Mouse (Mus musculus) G1E (cell line): ENCODE results near the gene Csnk2b. TPM values are rescaled to one million over a fixed set of nuclear protein-coding genes. Genes with fewer than 3 reads are reported as not detected.

ENCODE experiments used
- ATAC-seq: 2 replicates; pipeline ENCODE4 v1.8.0; 2016; ENCODE audit warnings: mild to moderate bottlenecking; ENCODE audit not compliant: insufficient number of reproducible peaks, poor library complexity, low FRiP score, severe bottlenecking; ENCODE audit errors: extremely low read depth
- DNase-seq: peaks from one replicate; pipeline ENCODE4 v3.0.0; 2012; ENCODE audit warnings: low spot score
- H3K27me3 ChIP-seq: 2 replicates; pipeline ENCODE4 v1.6.1; 2012; ENCODE audit warnings: mild to moderate bottlenecking, low read length, inconsistent platforms; ENCODE audit not compliant: insufficient read depth
- H3K36me3 ChIP-seq: replicated peaks from 2 replicates; pipeline ENCODE3; 2012; ENCODE audit warnings: mild to moderate bottlenecking, inconsistent platforms
- H3K4me1 ChIP-seq: 2 replicates; pipeline ENCODE4 v1.6.1; 2012; ENCODE audit warnings: low read depth, low read length, inconsistent platforms, mixed read lengths; ENCODE audit not compliant: insufficient read depth
- H3K4me3 ChIP-seq: 2 replicates; pipeline ENCODE4 v1.5.1; 2012; ENCODE audit warnings: low read depth, mild to moderate bottlenecking, inconsistent platforms, low read length, moderate library complexity, mixed read lengths
- H3K9me3 ChIP-seq: replicated peaks from 2 replicates; pipeline ENCODE4 v1.6.1; 2012; ENCODE audit warnings: inconsistent platforms
- CTCF ChIP-seq: IDR thresholded peaks from 2 replicates; pipeline ENCODE4 v1.5.1; 2012; ENCODE audit warnings: low read depth, low read length, inconsistent platforms, mixed read lengths
- GATA1 ChIP-seq: IDR thresholded peaks from 2 replicates; pipeline ENCODE4 v1.6.1; 2012; ENCODE audit warnings: borderline replicate concordance, low read length, inconsistent platforms, mixed read lengths
- GATA2 ChIP-seq: IDR thresholded peaks from 2 replicates; pipeline ENCODE4 v1.6.1; 2012; ENCODE audit warnings: low read depth, low read length, inconsistent platforms, borderline replicate concordance
- POLR2AphosphoS5 ChIP-seq: IDR thresholded peaks from 2 replicates; pipeline ENCODE4 v1.6.1; 2012; ENCODE audit warnings: low read depth, low read length, inconsistent platforms; ENCODE audit not compliant: insufficient replicate concordance
- TAL1 ChIP-seq: conservative IDR thresholded peaks from 2 replicates; pipeline ENCODE4 v1.6.1; 2012; ENCODE audit warnings: low read depth, low read length, inconsistent platforms, mixed read lengths
- polyA plus RNA-seq: library from polyadenylated mRNA; stranded (reverse); fragments of >175 nt; gene quantifications from 2 replicates; pipeline ENCODE4 v1.2.3, GENCODE M21; 2012
- total RNA-seq, 2 experiments: library from RNA; stranded (forward) in 1 of 2; stranded (reverse) in 1 of 2; fragments of 200-1000 nt in 1 of 2; fragments of >200 nt in 1 of 2; fragmentation: Nextera tagmentation in 1 of 2; gene quantifications; 2 replicates each; pipeline ENCODE4 v1.2.3; 2014 to 2017

Csnk2b gene
- total and polyA plus RNA-seq, 3 experiments: 79.6 to 466 (median 460) TPM

- ATAC-seq: no peak
- no peak for TF ChIP-seq TAL1
- no peak for TF ChIP-seq POLR2AphosphoS5
- TF ChIP-seq CTCF: no peak
- TF ChIP-seq GATA2: no peak
- TF ChIP-seq GATA1: no peak
- peaks cover 41% of the 10 kb centered on the region for H3K4me1 ChIP-seq
These were observed 10.3 kb upstream of the Csnk2b start for GRCm38 (mm10) chr17:35132174-35132560.

GRCm38 (mm10) chr17:35131500-35132173 lies 9.8 kb upstream of the Csnk2b start, which contains the start of gene Apom:
Gene Apom (minus strand): TSS chr17:35132050.
- ATAC-seq (no peak), DNase-seq (no peak)
- H3K4me1 ChIP-seq: peaks cover 42% of the 10 kb centered on the region
- no peaks in the 10 kb centered on the region for H3K9me3 ChIP-seq
- TF ChIP-seq GATA1: no peak
- TF ChIP-seq TAL1: no peak
- no peak for TF ChIP-seq CTCF
- no peak for TF ChIP-seq GATA2
- no peak for TF ChIP-seq POLR2AphosphoS5
- H3K4me3 ChIP-seq: no peak within 1 kb of the TSS
- no peaks in the 10 kb centered on the region for H3K27me3 ChIP-seq
- peaks cover 53% of the 10 kb centered on the region for H3K36me3 ChIP-seq

More at GRCm38 (mm10) chr17:35132174-35132560, 10.3 kb upstream of the Csnk2b start:
- Histone ChIP-seq H3K4me3 (no peak overlapping the region), H3K27me3 (no peaks in the 10 kb centered on the region), H3K36me3 (peaks cover 54% of the 10 kb centered on the region), H3K9me3 (no peaks in the 10 kb centered on the region)
- DNase-seq: no peak

- H3K4me1 ChIP-seq: peaks cover 40% of the 10 kb centered on the region
- no peak for ATAC-seq
These were observed 9.2 kb upstream of the Csnk2b start for GRCm38 (mm10) chr17:35131038-35131437.

GRCm38 (mm10) chr17:35128996-35129395 lies 7.1 kb upstream of the Csnk2b start:
- no peaks in the 10 kb centered on the region for H3K27me3 ChIP-seq
- H3K9me3 ChIP-seq: no peaks in the 10 kb centered on the region
- DNase-seq (no peak), ATAC-seq (no peak)
- peaks cover 56% of the 10 kb centered on the region for H3K4me1 ChIP-seq
- H3K4me3 ChIP-seq: no peak overlapping the region; the same call in 1 of the 2 replicates
- TF ChIP-seq TAL1 (no peak), CTCF (no peak), GATA2 (no peak), POLR2AphosphoS5 (no peak), GATA1 (no peak)
- H3K36me3 ChIP-seq: peaks cover 66% of the 10 kb centered on the region

More at GRCm38 (mm10) chr17:35131038-35131437, 9.2 kb upstream of the Csnk2b start:
- no peak for TF ChIP-seq POLR2AphosphoS5
- TF ChIP-seq CTCF: no peak
- no peak for TF ChIP-seq GATA1
- no peak for TF ChIP-seq TAL1
- TF ChIP-seq GATA2: no peak
- no peak for DNase-seq
- peaks cover 52% of the 10 kb centered on the region for H3K36me3 ChIP-seq
- no peaks in the 10 kb centered on the region for H3K9me3 ChIP-seq
- H3K4me3 ChIP-seq: no peak overlapping the region
- H3K27me3 ChIP-seq: no peaks in the 10 kb centered on the region

- H3K4me3 ChIP-seq: peak overlapping the region; percentile 78
- no peaks in the 10 kb centered on the region for H3K27me3 ChIP-seq
- ATAC-seq: no peak
- H3K9me3 ChIP-seq: no peaks in the 10 kb centered on the region
- peaks cover 75% of the 10 kb centered on the region for H3K36me3 ChIP-seq
- H3K4me1 ChIP-seq: peaks cover 68% of the 10 kb centered on the region
- TF ChIP-seq GATA1 (no peak), TAL1 (no peak), POLR2AphosphoS5 (no peak), CTCF (no peak), GATA2 (no peak)
- no peak for DNase-seq
These were observed 5.2 kb upstream of the Csnk2b start for GRCm38 (mm10) chr17:35127017-35127416.

GRCm38 (mm10) chr17:35126206-35126611 lies 4.4 kb upstream of the Csnk2b start, which contains the start of gene D17H6S53E:
Gene D17H6S53E (plus strand): TSS chr17:35126373.
- H3K36me3 ChIP-seq: peaks cover 68% of the 10 kb centered on the region
- no peaks in the 10 kb centered on the region for H3K9me3 ChIP-seq
- H3K4me3 ChIP-seq: peak within 1 kb of the TSS; percentile 78
- ATAC-seq: peak; percentile 23; the same call in 1 of the 2 replicates
- H3K4me1 ChIP-seq: peaks cover 73% of the 10 kb centered on the region
- no peaks in the 10 kb centered on the region for H3K27me3 ChIP-seq
- TF ChIP-seq CTCF (no peak), TAL1 (no peak), POLR2AphosphoS5 (no peak), GATA2 (no peak), GATA1 (no peak)
- DNase-seq: peak; percentile 83
